Mouse (Mus musculus) myocyte (in vitro differentiated cells): Measurements from ENCODE around the gene Gucy2g. TPM values are rescaled to one million over a fixed set of nuclear protein-coding genes. Genes with fewer than 3 reads are reported as not detected.

ENCODE experiments used
- H3K27me3 ChIP-seq: one replicate; pipeline ENCODE4 v1.6.1; 2011; ENCODE audit not compliant: control insufficient read depth, insufficient read depth, insufficient read length
- H3K36me3 ChIP-seq: one replicate; pipeline ENCODE4 v1.6.1; 2011; ENCODE audit not compliant: control insufficient read depth, insufficient read depth
- H3K4me2 ChIP-seq: one replicate; pipeline ENCODE4 v1.6.1; 2011; ENCODE audit warnings: low read depth, control low read depth
- H3K4me3 ChIP-seq: one replicate; pipeline ENCODE4 v1.5.1; 2011; ENCODE audit warnings: mild to moderate bottlenecking, control low read depth, moderate library complexity
- H3K79me2 ChIP-seq: one replicate; pipeline ENCODE4 v1.6.1; 2011; ENCODE audit not compliant: control insufficient read depth, insufficient read depth
- H3ac ChIP-seq: one replicate; pipeline ENCODE4 v1.6.1; 2011; ENCODE audit not compliant: control insufficient read depth, insufficient read length
- CEBPB ChIP-seq: IDR thresholded peaks from 2 replicates; pipeline ENCODE4 v1.6.1; 2011; ENCODE audit warnings: mild to moderate bottlenecking, moderate library complexity; ENCODE audit not compliant: poor library complexity, insufficient read depth, severe bottlenecking
- E2F4 ChIP-seq: IDR thresholded peaks from one replicate; pipeline ENCODE4 v1.6.1; 2011; ENCODE audit warnings: mild to moderate bottlenecking, control low read depth, moderate library complexity; ENCODE audit not compliant: insufficient read depth
- MAX ChIP-seq: IDR thresholded peaks from one replicate; pipeline ENCODE4 v1.6.1; 2011; ENCODE audit warnings: low read depth, mild to moderate bottlenecking, control low read depth
- MYOD1 ChIP-seq, 3 experiments: IDR thresholded peaks; one replicate each; pipeline ENCODE4 v1.6.1; 2011; ENCODE audit warnings: control low read depth in 2 of 3, low read depth in 2 of 3, mild to moderate bottlenecking in 2 of 3, moderate library complexity in 1 of 3; ENCODE audit not compliant: insufficient read length in 2 of 3, control insufficient read depth in 1 of 3
- MYOG ChIP-seq, 3 experiments: IDR thresholded peaks; one replicate each; pipeline ENCODE4 v1.6.1; 2011; ENCODE audit warnings: control low read depth in 2 of 3, low read depth in 2 of 3, mild to moderate bottlenecking in 2 of 3; ENCODE audit not compliant: insufficient read length in 2 of 3, control insufficient read depth in 1 of 3, insufficient read depth in 1 of 3
- POLR2A ChIP-seq: IDR thresholded peaks from one replicate; pipeline ENCODE4 v1.6.1; 2011; ENCODE audit warnings: low read depth, mild to moderate bottlenecking, control low read depth, moderate library complexity; ENCODE audit not compliant: insufficient read length
- POLR2AphosphoS2 ChIP-seq: IDR thresholded peaks from one replicate; pipeline ENCODE4 v1.6.1; 2011; ENCODE audit warnings: low read depth, control low read depth; ENCODE audit not compliant: insufficient read length
- REST ChIP-seq: IDR thresholded peaks from one replicate; pipeline ENCODE4 v1.6.1; 2011; ENCODE audit warnings: mild to moderate bottlenecking, control low read depth, moderate library complexity; ENCODE audit not compliant: insufficient read depth, insufficient read length
- SRF ChIP-seq: IDR thresholded peaks from one replicate; pipeline ENCODE4 v1.6.1; 2011; ENCODE audit warnings: low read depth; ENCODE audit not compliant: control insufficient read depth, insufficient read length
- TCF12 ChIP-seq: IDR thresholded peaks from one replicate; pipeline ENCODE4 v1.6.1; 2011; ENCODE audit warnings: mild to moderate bottlenecking, control low read depth; ENCODE audit not compliant: poor library complexity, insufficient read depth, severe bottlenecking
- TCF3 ChIP-seq: IDR thresholded peaks from one replicate; pipeline ENCODE4 v1.6.1; 2011; ENCODE audit warnings: low read depth, control low read depth; ENCODE audit not compliant: insufficient read length
- USF1 ChIP-seq: IDR thresholded peaks from one replicate; pipeline ENCODE4 v1.6.1; 2011; ENCODE audit warnings: low read depth, mild to moderate bottlenecking, control low read depth, moderate library complexity
- polyA plus RNA-seq: library from polyadenylated mRNA; unstranded; fragments of >200 nt; fragmentation: generic; extraction: Trizol; gene quantifications from one replicate; pipeline ENCODE4 v1.2.1, GENCODE M21; 2012; ENCODE audit warnings: missing spikeins

Gucy2g gene
- polyA plus RNA-seq, 1 experiment, result 0.05 TPM

GRCm38 (mm10) chr19:55209084-55209483 is 32.0 kb downstream of the Gucy2g start:
- Histone ChIP-seq H3K27me3 (peaks cover 26% of the 10 kb centered on the region), H3K4me2 (no peak overlapping the region), H3K79me2 (no peaks in the 10 kb centered on the region), H3K36me3 (no peaks in the 10 kb centered on the region), H3ac (no peak overlapping the region), H3K4me3 (no peak overlapping the region)
- no peak for TF ChIP-seq E2F4
- TF ChIP-seq MAX, result no peak
- TF ChIP-seq POLR2AphosphoS2, result no peak
- TF ChIP-seq MYOD1 (IDR thresholded peaks at IDR 0.05; ENCODE audit: control insufficient read depth in 1 of 3, insufficient read length in 2 of 3, low read depth in 2 of 3), result no peak
- TF ChIP-seq CEBPB, result no peak
- TF ChIP-seq REST, result no peak
- TF ChIP-seq SRF, result no peak
- no peak for TF ChIP-seq TCF3
- no peak for TF ChIP-seq USF1
- TF ChIP-seq POLR2A, result no peak
- TF ChIP-seq MYOG (IDR thresholded peaks at IDR 0.05; ENCODE audit: control insufficient read depth in 1 of 3, insufficient read depth in 1 of 3, insufficient read length in 2 of 3, low read depth in 2 of 3), result no peak
- no peak for TF ChIP-seq TCF12

- H3K79me2 ChIP-seq, result no peaks in the 10 kb centered on the region
Measured at GRCm38 (mm10) chr19:55208654-55209053, 32.4 kb downstream of the Gucy2g start.

GRCm38 (mm10) chr19:55207746-55208538 is 33.1 kb downstream of the Gucy2g start:
- peaks cover 36% of the 10 kb centered on the region for H3K27me3 ChIP-seq
- H3ac ChIP-seq, result no peak overlapping the region
- no peaks in the 10 kb centered on the region for H3K36me3 ChIP-seq
- no peak for TF ChIP-seq MYOG (IDR thresholded peaks at IDR 0.05; ENCODE audit: control insufficient read depth in 1 of 3, insufficient read depth in 1 of 3, insufficient read length in 2 of 3, low read depth in 2 of 3)
- no peak for TF ChIP-seq E2F4
- no peak for TF ChIP-seq TCF3
- no peak for TF ChIP-seq CEBPB
- no peak for TF ChIP-seq TCF12
- no peak for TF ChIP-seq REST
- no peak for TF ChIP-seq MYOD1 (IDR thresholded peaks at IDR 0.05; ENCODE audit: control insufficient read depth in 1 of 3, insufficient read length in 2 of 3, low read depth in 2 of 3)
- TF ChIP-seq POLR2AphosphoS2, result no peak
- no peak for TF ChIP-seq USF1
- no peak for TF ChIP-seq MAX
- no peak for TF ChIP-seq SRF
- no peak for TF ChIP-seq POLR2A
- H3K4me3 ChIP-seq, result no peak overlapping the region
- H3K79me2 ChIP-seq, result no peaks in the 10 kb centered on the region
- H3K4me2 ChIP-seq, result no peak overlapping the region

More at GRCm38 (mm10) chr19:55208654-55209053, 32.4 kb downstream of the Gucy2g start:
- Histone ChIP-seq H3K4me3 (no peak overlapping the region), H3K27me3 (peaks cover 29% of the 10 kb centered on the region), H3K4me2 (no peak overlapping the region), H3K36me3 (no peaks in the 10 kb centered on the region), H3ac (no peak overlapping the region)
- TF ChIP-seq POLR2AphosphoS2 (no peak), SRF (no peak), TCF3 (no peak), MAX (no peak), TCF12 (no peak), MYOG (IDR thresholded peaks at IDR 0.05; ENCODE audit: control insufficient read depth in 1 of 3, insufficient read depth in 1 of 3, insufficient read length in 2 of 3, low read depth in 2 of 3) (no peak), POLR2A (no peak), MYOD1 (IDR thresholded peaks at IDR 0.05; ENCODE audit: control insufficient read depth in 1 of 3, insufficient read length in 2 of 3, low read depth in 2 of 3) (no peak), REST (no peak), E2F4 (no peak), USF1 (no peak), CEBPB (no peak)

GRCm38 (mm10) chr19:55207205-55207604 is 33.8 kb downstream of the Gucy2g start:
- Histone ChIP-seq H3K4me3 (no peak overlapping the region), H3K36me3 (no peaks in the 10 kb centered on the region), H3K4me2 (no peak overlapping the region), H3ac (no peak overlapping the region), H3K27me3 (peaks cover 39% of the 10 kb centered on the region), H3K79me2 (no peaks in the 10 kb centered on the region)
- TF ChIP-seq MYOD1 (IDR thresholded peaks at IDR 0.05; ENCODE audit: control insufficient read depth in 1 of 3, insufficient read length in 2 of 3, low read depth in 2 of 3), result no peak
- no peak for TF ChIP-seq MAX
- TF ChIP-seq POLR2A, result no peak
- no peak for TF ChIP-seq POLR2AphosphoS2
- TF ChIP-seq E2F4, result no peak
- no peak for TF ChIP-seq TCF12
- no peak for TF ChIP-seq REST
- no peak for TF ChIP-seq TCF3
